Mouse (Mus musculus): Measurements from ENCODE around the gene Zfp566. TPM values are rescaled to one million over a fixed set of nuclear protein-coding genes. Genes with fewer than 3 reads are reported as not detected.

Gene Zfp566
- polyA plus RNA-seq, 1 experiment: 1.4 TPM

- Histone ChIP-seq H3K4me3 (ENCODE audit: insufficient read depth, low read depth, low read length) (no peak overlapping the region), H3K27me3 (replicated peaks; ENCODE audit: control insufficient read depth, insufficient read depth, low read length) (no peaks in the 10 kb centered on the region), H3K4me1 (ENCODE audit: control insufficient read depth, insufficient read depth, low read length) (no peaks in the 10 kb centered on the region; the same call in 1 of the 2 replicates), H3K36me3 (ENCODE audit: control insufficient read depth, insufficient read depth, low read length) (no peaks in the 10 kb centered on the region), H3K27ac (ENCODE audit: insufficient read depth, low read depth, low read length) (no peak overlapping the region)
- TF ChIP-seq POLR2A (IDR thresholded peaks at IDR 0.05; ENCODE audit: low read depth, low read length): no peak
- no peak for TF ChIP-seq CTCF (conservative IDR thresholded peaks at IDR 0.05; ENCODE audit: insufficient read depth, insufficient read length, low read depth, low read length)
- no peak for DNase-seq
- 94% methylated on average over 5 of the region's 5 CpGs for WGBS
Observed at GRCm38 (mm10) chr7:30116076-30116475, 25.7 kb upstream of the Zfp566 start.

- WGBS: 94% methylated on average over 13 of the region's 13 CpGs
- DNase-seq: peak; percentile 11
- peaks cover 11% of the 10 kb centered on the region for H3K36me3 ChIP-seq (ENCODE audit: control insufficient read depth, insufficient read depth, low read length)
Observed at GRCm38 (mm10) chr7:30099297-30099696, 9.0 kb upstream of the Zfp566 start.

DNA sequence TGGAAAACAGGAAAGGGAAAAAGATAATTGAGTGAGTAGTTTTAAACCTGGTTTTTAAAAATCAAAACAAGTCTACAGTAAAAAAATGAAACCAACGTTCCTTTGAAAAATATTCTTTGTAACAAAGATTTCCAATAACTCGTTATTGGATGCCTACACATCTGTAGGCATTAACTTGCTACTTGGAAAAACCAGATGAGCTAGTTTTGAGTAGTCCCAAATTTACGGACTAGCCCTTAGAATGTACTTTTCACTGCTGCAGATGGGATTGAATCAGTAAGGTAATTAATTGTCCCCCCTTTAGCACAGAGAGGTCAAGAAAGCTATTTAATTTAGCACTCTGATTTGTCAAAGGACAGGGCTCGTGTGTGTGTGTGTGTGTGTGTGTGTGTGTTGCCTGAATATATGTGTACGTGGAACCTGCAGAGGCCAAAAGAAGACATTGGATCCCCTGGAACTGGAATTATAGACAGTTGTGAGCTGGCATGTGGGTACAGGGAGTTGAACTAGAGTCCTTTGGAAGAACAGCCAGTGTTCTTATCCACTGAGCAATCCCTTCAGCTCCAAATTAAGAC lies 5.3 kb upstream of the Zfp566 start:
- TF ChIP-seq POLR2A (IDR thresholded peaks at IDR 0.05; ENCODE audit: low read depth, low read length) (no peak), CTCF (conservative IDR thresholded peaks at IDR 0.05; ENCODE audit: insufficient read depth, insufficient read length, low read depth, low read length) (no peak)
- Histone ChIP-seq H3K27ac (ENCODE audit: insufficient read depth, low read depth, low read length) (0 out of 2 replicates have a peak overlapping the region, but pooled peaks have one; percentile 28), H3K4me1 (ENCODE audit: control insufficient read depth, insufficient read depth, low read length) (peaks cover 4% of the 10 kb centered on the region; the same call in 1 of the 2 replicates), H3K4me3 (ENCODE audit: insufficient read depth, low read depth, low read length) (no peak overlapping the region; the same call in none of the 2 replicates), H3K27me3 (replicated peaks; ENCODE audit: control insufficient read depth, insufficient read depth, low read length) (no peaks in the 10 kb centered on the region), H3K36me3 (ENCODE audit: control insufficient read depth, insufficient read depth, low read length) (peaks cover 1% of the 10 kb centered on the region)
- 0% methylated on average over 5 of the region's 5 CpGs for WGBS
- DNase-seq: no peak

More at GRCm38 (mm10) chr7:30099297-30099696, 9.0 kb upstream of the Zfp566 start:
- H3K4me1 ChIP-seq (ENCODE audit: control insufficient read depth, insufficient read depth, low read length): peaks cover 1% of the 10 kb centered on the region; the same call in 1 of the 2 replicates
- H3K27ac ChIP-seq (ENCODE audit: insufficient read depth, low read depth, low read length): no peak overlapping the region
- no peaks in the 10 kb centered on the region for H3K27me3 ChIP-seq (replicated peaks; ENCODE audit: control insufficient read depth, insufficient read depth, low read length)
- TF ChIP-seq CTCF (conservative IDR thresholded peaks at IDR 0.05; ENCODE audit: insufficient read depth, insufficient read length, low read depth, low read length) (no peak), POLR2A (IDR thresholded peaks at IDR 0.05; ENCODE audit: low read depth, low read length) (no peak)
- no peak overlapping the region for H3K4me3 ChIP-seq (ENCODE audit: insufficient read depth, low read depth, low read length)

GRCm38 (mm10) chr7:30094646-30095429 lies 4.5 kb upstream of the Zfp566 start, which contains the start of gene Zfp260:
Gene Zfp260, plus strand, starts transcription at chr7:30094777.
- Histone ChIP-seq H3K27ac (ENCODE audit: insufficient read depth, low read depth, low read length) (peak within 1 kb of the TSS; percentile 99), H3K4me1 (ENCODE audit: control insufficient read depth, insufficient read depth, low read length) (peaks cover 4% of the 10 kb centered on the region; the same call in 1 of the 2 replicates), H3K4me3 (ENCODE audit: insufficient read depth, low read depth, low read length) (peak within 1 kb of the TSS; percentile 88), H3K27me3 (replicated peaks; ENCODE audit: control insufficient read depth, insufficient read depth, low read length) (no peaks in the 10 kb centered on the region), H3K36me3 (ENCODE audit: control insufficient read depth, insufficient read depth, low read length) (peaks cover 1% of the 10 kb centered on the region; the same call in 1 of the 2 replicates)
- peak; percentile 96 for DNase-seq
- under 1% methylated on average over 26 of the region's 26 CpGs for WGBS
- TF ChIP-seq CTCF (conservative IDR thresholded peaks at IDR 0.05; ENCODE audit: insufficient read depth, insufficient read length, low read depth, low read length) (0 out of 2 replicates have a peak, but pooled peaks have one; percentile 8), POLR2A (IDR thresholded peaks at IDR 0.05; ENCODE audit: low read depth, low read length) (peak; percentile 29)

DNA sequence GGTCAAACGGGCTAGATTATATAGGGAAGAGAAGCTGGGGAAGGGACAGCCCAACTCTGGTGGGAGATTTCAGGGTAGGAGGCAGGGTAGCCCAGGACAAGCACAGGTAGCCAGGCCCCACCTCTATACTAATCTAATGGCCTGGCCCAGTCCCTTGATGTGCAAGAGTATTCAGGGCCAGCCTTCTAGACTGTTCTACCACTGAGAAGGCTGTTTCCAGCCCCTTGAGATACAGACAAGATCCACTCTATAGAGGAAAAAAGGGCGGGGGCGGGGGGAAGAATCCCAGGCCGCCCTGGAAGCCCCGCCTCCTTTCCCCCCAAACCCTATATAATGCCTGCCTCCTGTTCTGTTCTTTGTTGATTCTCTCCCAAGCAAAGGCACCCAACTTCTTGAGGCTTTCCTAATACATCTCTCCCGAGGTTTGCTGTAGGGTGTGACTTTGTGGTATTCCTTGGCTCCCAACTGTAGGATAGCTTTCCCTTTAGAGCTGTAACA lies 3.6 kb upstream of the Zfp566 start:
- H3K4me3 ChIP-seq (ENCODE audit: insufficient read depth, low read depth, low read length): peak overlapping the region; percentile 88
- H3K27me3 ChIP-seq (replicated peaks; ENCODE audit: control insufficient read depth, insufficient read depth, low read length): no peaks in the 10 kb centered on the region
- H3K27ac ChIP-seq (ENCODE audit: insufficient read depth, low read depth, low read length): no peak overlapping the region
- WGBS: 79% methylated on average over 6 of the region's 6 CpGs
- no peak for TF ChIP-seq CTCF (conservative IDR thresholded peaks at IDR 0.05; ENCODE audit: insufficient read depth, insufficient read length, low read depth, low read length)
- no peak for TF ChIP-seq POLR2A (IDR thresholded peaks at IDR 0.05; ENCODE audit: low read depth, low read length)
- DNase-seq: no peak
- H3K36me3 ChIP-seq (ENCODE audit: control insufficient read depth, insufficient read depth, low read length): no peaks in the 10 kb centered on the region
- peaks cover 4% of the 10 kb centered on the region; the same call in 1 of the 2 replicates for H3K4me1 ChIP-seq (ENCODE audit: control insufficient read depth, insufficient read depth, low read length)

DNA sequence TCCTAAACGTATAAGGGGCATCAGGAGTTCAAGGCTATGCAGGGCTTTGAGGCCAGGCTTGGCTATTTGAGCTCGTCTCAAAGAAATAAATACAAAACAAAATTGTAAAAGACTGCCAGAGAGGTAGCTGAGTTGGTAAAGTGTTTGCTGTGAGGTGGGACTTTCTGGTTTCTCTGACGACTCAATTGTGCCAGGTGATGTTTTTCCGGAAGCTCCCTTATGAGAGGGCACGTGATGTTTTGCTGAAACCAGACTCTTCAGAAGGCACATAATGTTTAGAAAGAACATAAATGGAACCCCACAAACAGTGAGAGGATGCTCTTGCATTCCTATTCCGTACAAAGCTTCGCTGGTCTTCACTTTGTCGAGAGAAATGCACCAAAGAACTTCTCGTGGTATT lies 2.3 kb upstream of the Zfp566 start:
- Histone ChIP-seq H3K36me3 (ENCODE audit: control insufficient read depth, insufficient read depth, low read length) (no peaks in the 10 kb centered on the region), H3K4me3 (ENCODE audit: insufficient read depth, low read depth, low read length) (no peak overlapping the region), H3K27ac (ENCODE audit: insufficient read depth, low read depth, low read length) (no peak overlapping the region), H3K27me3 (replicated peaks; ENCODE audit: control insufficient read depth, insufficient read depth, low read length) (no peaks in the 10 kb centered on the region), H3K4me1 (ENCODE audit: control insufficient read depth, insufficient read depth, low read length) (peaks cover 4% of the 10 kb centered on the region; the same call in 1 of the 2 replicates)
- no peak for DNase-seq
- 90% methylated on average over 9 of the region's 9 CpGs for WGBS
- TF ChIP-seq POLR2A (IDR thresholded peaks at IDR 0.05; ENCODE audit: low read depth, low read length) (no peak), CTCF (conservative IDR thresholded peaks at IDR 0.05; ENCODE audit: insufficient read depth, insufficient read length, low read depth, low read length) (no peak)
